17 mouse cellular contexts compared by ENCODE assay signal in genomic region chr2:21976831-21977230, GRCm38 (mm10).
"Had no signal": no experiment of that assay in that cellular context is flagged by ENCODE, and none has a peak within 500 bp of the region (broad histone marks: within the 10 kb centered on the region; RNA-seq: fewer than 3 reads in every experiment).

No protein-coding gene starts in this region.

- H3K4me1 ChIP-seq: midbrain, embryonic 10.5 days; midbrain, embryonic 12.5 days; neural tube, embryonic 13.5 days; neural tube, embryonic 15.5 days had no signal

- H3K36me3 ChIP-seq: midbrain, embryonic 10.5 days; midbrain, embryonic 12.5 days; neural tube, embryonic 13.5 days; neural tube, embryonic 15.5 days had no signal

- DNase-seq: lung, embryonic 14.5 days; lung, postnatal 10 days; lung, postnatal 4 days; midbrain, embryonic 14.5 days; retina, postnatal 1 day; right cerebral cortex, adult 18-20 months; right cerebral cortex, postnatal 25 days; right cerebral cortex, postnatal 4 days; spleen, adult 18-20 months; thymus, adult 18-20 months; thymus, postnatal 14 days; thymus, postnatal 36 days had no signal

- H3K27me3 ChIP-seq: midbrain, embryonic 12.5 days; neural tube, embryonic 13.5 days; neural tube, embryonic 15.5 days had no signal

- H3K4me3 ChIP-seq: midbrain, embryonic 10.5 days; midbrain, embryonic 12.5 days; myocyte; neural tube, embryonic 13.5 days; neural tube, embryonic 15.5 days had no signal

- H3K9ac ChIP-seq: lung, embryonic 14.5 days; midbrain, embryonic 12.5 days; neural tube, embryonic 13.5 days; neural tube, embryonic 15.5 days had no signal

- H3K27ac ChIP-seq: midbrain, embryonic 10.5 days; midbrain, embryonic 12.5 days; neural tube, embryonic 13.5 days; neural tube, embryonic 15.5 days had no signal
